Mouse (Mus musculus) layer of hippocampus, postnatal 36 days (tissue): ENCODE measurements at regions not wholly inside any gene's neighbourhood (a gene's known extent, or its start where the extent isn't known, plus 50 kb on each side); places are given as distances from the start of the nearest gene placed in this dataset.

ENCODE experiments used
- DNase-seq, 2 experiments: peaks; one replicate each; pipeline ENCODE4 v3.0.0; 2022

DNA sequence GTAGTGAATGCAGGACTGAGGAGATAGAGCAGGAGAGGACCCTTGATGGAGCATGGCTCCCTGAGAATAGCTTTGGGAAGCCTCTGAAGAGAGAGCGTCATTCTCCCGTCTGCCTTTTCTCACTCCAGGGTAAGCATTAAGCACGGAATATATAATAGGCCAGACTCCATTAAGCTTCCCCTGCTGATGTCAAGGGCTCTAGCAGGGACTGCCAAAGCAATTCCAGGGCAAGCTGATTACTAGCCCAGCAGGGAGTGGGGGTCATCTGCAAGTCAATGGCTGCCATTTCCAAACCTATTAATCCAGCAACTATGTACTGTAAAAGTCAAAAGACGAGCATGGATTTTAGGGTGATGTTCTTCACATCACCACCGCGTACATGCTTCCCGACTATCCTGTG, 111.2 kb upstream of the Arl4c start:
- no peak for DNase-seq

DNA sequence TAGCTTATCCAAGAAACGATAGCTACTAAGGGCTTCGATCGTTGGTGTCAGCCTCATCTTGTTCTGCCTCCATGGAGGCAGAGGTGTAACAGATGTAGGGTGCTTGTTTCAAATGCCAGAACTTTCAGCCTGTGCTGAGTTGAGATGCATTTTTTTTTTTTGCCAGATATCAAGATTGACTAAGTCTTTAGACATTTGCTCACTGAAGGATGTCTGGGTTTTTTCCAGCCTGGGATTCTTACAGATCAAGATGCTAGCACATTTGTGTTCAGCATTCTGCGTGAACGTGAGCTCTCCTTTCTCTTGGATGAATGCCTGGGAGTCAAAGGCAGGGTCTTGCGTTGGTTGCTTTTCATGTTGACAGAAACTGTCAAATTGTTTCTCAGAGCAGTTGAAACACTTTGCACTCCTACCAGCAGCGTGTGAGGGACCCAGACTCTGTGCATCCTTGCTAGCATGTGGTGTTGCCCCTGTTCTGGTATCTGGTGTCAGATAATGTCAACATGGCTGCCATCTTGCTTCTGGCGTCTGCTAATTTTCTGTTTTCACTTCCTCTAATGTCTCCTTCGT, 114.4 kb upstream of the Arl4c start:
- DNase-seq, result no peak

DNA sequence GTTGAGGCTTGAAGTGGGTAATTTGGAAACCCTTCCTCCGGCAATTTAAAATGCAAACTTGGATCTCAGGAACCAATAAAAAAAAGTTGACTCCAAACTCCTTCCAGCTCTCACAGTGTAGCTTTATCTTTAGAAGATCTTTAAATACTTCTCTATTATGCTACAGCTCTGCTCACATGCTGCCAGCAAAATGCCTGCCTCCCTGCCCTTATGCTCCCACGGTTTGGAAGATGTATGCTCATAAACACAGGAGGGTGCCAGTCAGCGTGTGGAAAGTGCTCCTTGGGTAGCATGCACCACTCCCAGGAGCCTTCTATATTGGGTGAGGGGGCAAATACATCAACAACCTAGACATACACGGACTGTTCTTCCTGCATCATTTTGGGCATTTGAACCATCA, 123.2 kb upstream of the Arl4c start:
- DNase-seq, result no peak

DNA sequence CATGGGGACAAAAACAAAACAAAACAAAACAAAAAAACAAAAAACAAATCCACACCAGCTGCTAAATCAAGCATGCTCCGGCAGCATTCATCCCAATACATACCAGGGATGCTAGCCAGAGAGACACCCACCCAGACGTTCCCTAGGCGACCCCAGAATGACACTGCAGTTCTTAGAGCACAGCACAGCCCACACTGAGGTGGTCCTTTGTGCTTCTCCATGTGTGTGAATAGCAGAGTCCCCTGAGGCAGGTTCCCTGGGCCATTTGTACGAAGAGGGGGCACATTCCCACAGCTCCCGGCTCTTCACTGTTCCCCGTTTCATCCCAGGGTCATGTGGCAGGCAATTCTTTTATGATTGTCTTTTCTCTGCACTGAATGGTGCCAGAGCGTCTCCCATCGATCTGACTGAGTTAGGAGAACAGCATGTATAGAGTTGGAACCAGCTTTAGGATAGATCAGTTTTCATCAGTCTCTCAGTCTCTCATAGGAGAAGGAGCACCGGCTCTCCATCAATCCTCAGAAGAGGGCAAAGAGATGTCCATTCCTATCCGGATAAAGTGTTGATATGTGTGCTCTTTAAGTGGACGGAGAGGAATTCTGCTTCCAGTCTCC, 136.7 kb upstream of the Arl4c start:
- DNase-seq, result no peak

DNA sequence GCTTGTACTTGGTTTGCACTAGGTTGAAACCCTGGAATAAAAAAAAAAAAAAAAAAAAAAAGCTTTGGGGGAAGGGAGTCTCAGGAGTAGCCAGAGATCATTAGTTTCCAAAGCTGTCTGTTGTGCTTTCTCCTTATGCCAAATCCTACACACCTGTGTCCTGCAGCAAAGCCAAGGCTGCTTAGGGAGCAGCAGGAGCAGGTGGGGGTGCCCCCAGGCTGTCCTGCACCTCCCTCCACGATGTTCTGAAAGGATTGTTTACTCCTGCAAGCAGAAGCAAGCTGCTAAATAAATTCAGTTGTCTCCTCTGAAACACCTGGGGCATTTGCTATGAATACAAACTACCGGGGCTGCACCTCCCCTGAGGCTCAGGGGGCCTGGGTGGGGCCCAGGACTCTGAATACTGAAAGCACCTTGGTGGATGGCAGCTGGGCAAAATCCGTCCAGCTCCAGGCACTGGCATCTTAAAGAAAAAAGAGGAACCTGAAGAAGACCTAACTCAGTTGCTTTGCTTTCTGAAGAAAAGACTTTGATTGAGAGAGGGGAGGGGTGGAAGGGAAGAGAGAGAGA, 137.5 kb upstream of the Arl4c start:
- no peak for DNase-seq

DNA sequence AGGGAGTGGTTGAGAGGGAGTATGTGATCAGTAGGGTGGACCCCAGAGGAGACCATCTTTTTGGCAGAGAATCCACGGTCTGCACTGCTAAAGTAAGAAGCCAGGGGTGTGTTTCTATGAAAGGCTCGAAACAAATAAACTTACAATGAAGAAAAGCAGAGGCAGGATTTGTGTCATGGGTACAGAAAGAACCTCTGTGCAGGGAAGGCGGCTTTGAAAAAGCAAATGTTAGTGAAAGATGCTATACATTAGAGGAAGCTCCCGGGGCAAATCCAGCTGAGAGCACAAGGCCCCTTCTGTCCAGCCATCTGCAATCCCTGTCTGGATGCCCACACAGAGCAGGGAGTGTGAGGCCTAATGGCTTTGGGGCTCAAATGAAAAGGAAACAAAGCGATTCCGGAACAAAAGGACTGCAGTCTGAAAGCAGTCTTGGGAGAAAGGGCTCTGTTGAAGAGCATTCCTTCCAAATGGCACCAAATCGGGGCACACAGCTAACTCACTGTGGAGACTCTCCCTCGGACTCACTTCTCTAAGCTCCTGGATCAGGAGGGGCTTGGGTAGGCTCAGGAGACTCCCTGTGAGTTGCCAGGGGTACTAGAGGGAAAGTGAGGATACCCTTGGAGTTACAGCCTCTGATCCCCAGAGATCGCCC, 138.1 kb upstream of the Arl4c start:
- peak; percentile 15 to 27 for DNase-seq

DNA sequence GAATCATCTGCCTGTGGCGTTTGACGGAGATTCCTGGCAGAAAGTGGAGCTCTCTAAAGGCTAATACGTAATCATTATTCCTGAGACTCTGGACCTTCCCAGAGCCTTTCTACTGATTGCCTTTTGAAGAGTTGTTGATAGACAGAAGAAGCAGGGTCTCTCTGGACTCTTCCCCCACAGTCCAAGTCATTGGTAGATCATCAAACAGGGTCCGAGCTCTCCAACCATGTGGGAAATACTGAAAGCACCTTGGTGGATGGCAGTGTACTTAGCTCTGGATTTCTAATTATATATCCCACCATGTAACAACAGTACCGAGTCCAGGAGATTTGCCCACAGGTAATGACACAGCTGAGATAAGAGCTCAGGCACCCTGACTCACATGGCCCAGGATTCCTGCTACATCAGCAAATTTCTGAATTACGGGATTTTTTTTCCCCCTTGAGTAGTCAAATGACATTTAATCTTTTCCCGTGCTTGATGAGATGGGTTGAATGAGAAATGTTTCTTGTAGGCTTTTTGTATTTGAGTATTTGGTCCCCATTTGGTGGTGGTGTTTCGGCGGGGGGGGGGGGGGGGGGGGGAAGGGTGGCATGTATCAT, 139.1 kb upstream of the Arl4c start:
- DNase-seq, result no peak

DNA sequence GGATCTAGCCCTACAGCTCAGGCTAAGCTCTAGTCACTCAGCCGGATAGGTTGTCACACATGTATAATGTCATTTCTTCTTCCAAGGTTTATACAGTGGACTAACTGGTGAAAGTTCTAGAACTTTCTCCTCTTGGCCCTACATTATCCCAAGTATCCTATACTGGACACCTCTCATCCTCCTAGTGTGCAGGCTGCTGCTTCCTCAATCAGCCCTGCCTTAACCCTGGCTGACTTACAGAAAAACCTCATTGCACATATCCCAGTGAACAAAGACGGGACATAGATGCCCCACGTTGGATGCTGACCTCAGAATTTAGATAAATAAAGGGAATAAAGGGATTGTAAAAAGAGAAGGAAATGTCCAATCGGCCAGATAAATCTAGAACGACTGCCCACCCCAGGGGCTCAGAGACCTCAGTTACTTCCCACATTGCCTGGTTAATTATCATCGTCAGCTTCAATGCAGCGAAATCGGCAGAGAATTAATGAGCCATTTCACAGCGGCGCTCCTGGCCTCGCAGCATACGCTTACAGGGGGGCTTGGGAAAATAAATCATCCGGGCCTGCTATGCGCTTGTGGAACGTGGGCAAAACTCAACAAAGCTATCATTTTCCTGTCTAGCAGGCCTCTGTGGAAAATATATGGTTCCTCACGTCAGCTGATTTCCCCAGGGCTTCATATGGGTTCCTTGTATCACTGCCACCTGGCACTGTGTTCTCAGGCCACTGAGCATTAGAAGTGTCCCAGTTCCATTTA, 145.5 kb upstream of the Arl4c start:
- no peak for DNase-seq

DNA sequence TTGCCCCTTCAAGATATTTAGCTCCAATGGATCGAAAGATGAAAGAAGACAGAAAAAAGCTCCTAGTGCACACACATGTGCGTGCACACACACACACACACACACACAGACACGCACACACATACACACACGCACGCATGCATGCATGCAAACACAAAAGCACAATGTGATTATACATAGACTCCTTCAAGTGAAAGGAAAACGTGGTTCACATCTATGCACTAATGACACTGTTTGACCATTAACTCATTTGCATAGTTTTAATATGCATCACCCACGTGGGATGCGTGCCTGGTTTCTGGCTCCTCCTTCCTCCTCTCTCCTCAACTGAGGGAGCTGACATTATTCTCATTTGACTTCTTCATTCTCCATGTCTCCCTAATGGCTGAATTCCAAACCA, 146.2 kb upstream of the Arl4c start:
- DNase-seq, result no peak

DNA sequence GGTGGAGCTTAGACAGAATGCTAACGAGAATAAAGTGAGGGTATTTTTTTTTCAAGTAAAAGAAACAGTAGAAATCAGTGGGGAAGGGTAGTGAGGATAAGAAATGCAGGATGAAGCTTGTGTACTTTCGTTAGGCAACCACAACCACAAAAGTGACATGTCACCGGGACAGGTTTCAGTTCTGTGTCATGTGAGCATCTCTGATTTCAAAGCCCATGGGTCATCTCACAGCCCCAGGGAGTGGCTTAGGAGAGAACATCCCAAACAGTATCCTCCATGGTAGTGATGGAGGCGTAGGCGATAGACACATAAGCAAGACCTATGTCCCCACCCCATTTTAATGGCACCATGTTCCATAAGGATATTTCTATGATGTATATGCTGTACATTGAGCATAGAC, 147.4 kb upstream of the Arl4c start:
- no peak for DNase-seq

DNA sequence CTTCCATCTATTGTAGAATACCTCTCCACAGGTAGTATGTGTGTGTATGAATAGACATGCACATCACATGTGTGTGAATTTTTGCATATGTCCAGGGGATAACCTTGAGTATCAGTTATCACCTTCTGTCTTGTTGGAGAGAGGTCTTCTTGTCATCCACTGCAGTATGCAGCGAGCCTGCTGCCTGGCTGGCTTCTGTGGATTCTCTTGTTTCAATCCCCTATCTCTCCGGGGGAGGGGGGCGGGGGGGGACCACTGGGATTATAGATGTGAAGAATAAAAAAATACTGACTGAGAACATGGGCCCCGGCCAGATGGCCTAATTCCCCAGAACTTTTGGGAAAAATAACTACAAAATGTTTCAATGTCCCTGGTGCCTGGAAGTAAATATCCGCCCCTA, 149.9 kb upstream of the Arl4c start:
- no peak for DNase-seq

DNA sequence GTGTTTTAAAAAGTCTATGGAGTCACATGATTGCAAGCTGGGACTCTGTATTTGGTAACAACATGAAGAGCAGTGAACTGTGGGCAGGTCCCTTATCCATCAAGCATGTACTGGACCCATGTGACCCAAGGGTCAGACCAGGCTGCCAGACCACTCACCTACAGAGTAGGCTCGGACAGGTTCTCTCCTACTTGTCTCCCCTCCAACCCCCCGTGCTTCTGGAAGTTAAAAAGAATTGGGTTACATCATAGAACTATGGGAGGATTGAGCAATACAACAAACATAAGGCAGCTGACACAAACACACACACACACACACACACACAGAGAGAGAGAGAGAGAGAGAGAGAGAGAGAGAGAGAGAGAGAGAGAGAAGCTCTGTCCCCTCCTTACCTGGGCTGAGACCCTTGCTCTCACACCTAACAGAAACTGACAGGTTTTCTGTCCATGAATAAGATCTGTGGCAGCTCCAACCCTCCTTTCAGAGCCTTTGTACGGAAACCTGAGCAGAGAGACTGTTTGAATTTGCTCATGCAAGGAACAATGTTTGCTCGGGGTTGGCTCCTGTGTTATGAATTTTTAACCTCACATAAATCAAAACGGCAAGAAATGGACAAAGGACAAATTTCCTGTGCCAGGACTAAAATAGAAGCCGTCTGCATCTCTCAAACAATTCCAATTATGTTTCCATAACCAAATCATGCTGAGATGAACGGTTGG, 159.0 kb upstream of the Arl4c start:
- no peak for DNase-seq

DNA sequence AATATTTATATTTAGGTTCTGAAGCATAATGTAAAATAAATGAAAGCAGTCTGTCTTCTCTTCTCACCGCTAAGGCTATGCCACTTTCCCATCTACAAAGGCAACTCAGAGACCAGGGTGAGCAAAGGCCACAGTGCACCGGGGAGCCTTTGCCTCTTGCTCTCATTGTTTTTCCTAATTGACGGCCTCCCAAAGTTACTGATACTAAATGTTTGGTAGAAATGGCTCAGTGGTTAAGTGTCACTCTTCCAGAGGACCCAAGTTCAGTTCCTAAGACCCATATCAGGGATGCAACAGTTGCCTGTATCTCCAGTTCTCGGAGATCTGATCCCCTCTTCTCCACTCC, 159.5 kb upstream of the Arl4c start:
- no peak for DNase-seq

DNA sequence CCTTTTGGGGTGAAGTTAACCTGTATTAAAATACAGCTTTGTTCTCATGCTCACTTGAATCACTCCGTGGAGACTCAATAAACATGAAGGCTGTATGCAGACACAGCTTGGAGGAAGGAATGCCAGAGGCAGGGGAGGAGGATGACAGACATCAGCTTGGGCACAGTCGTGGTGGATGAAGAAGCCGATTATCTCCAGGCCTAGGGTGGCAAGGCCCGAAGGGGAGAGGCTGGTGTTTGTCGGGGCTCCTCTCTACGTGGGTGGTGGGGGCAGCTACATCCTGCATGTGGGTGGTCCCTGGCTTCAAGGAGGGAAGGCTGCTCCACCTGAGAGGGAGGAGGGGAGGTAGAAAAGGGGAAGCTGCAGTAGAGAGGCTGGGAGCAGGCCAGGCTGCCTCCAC, 163.4 kb upstream of the Arl4c start:
- no peak for DNase-seq

DNA sequence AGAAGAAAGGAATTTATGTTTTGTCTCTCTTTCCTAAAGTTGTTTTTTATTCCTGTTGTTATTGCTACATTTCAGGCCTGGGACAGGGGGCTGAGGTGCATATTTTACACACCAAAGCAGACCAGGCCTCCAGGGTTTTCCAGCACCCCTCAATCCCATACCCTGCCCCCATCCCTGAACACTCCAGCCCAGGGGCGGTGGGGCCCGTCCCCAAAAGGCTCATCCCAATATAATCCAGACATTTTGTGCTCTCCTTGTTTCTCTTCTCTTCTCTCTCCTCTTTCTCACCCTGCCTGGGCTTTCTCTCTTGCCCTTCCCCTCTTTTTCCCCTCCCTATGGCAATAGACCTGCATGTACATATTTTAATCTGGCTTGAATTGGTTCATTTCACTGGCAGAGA, 164.6 kb upstream of the Arl4c start:
- no peak for DNase-seq

DNA sequence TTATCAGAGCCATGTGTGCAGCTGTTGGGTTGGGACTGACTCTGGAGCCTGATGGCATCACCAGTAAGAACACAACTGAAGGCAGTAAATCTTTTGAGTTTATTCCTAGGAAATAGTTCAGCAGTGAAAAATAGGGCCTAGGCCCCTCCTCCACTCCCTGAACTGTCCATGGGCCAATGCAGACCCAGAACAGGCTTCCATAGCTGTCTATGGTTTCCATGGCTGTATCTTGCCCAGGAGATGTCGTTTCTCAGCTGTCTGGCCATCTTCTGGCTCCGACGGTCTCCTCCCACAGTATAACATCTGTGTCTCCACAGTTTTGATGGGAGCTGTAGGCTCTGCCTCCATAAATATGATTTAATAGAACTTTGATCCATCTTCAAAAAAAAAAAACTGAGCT, 165.1 kb upstream of the Arl4c start:
- DNase-seq, result no peak

DNA sequence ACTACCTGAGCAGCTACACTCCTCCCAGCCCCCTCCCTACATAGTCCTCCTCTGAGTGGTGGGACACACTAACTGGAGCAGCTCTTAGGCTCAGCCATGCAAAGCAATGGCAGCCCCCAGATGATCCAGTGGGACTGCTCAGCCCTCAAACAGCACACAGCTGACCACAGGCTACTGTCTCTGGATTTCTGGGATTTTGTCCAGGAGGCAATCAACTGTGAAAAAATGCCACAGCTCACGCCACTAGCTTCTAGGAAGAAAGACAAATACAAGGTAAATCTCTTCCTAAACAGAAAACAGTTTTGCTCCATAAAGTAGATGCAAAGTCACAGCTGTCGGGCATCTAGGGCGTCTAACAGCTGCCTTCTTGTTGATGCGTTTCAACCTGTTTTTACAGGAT, 167.9 kb upstream of the Arl4c start:
- DNase-seq, result no peak

DNA sequence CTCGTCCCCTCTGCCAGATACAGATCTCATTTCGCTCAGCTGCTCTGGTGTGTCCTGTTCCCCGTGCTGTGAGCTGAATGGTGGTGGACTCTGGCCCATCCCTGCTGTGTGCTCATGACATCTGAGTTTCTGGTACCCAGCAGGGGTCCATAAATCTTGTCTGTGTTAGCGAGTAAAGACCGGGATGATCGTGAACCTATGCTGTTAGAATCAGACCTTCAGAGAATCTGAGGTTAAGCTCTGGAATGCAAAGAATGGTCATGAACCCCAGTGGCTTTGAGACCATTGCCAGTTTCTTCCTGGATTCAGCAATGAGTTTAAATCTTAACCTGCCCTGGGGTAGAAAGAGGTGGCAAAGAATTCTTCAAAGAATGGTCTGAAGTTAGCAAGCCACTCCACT, 173.3 kb upstream of the Arl4c start:
- no peak for DNase-seq

DNA sequence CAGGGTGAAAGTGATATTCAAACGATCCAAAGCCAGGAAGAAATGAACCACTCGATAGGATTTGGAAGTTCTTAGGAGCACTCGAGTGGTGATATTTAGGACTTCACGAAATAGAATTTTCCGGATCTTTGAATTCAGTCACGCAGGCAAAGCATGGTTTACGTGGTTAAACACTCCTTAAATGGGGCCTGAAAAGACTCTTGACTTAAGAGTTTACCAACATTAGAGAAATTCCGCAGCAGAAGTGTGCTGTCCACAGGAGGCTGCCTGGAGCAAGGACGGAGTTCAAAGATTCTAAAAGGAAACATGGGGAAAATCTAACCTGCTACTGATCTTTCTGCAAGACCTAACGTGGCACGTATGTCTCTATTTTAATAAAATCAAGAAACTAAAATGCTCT, 175.4 kb upstream of the Arl4c start:
- no peak for DNase-seq

DNA sequence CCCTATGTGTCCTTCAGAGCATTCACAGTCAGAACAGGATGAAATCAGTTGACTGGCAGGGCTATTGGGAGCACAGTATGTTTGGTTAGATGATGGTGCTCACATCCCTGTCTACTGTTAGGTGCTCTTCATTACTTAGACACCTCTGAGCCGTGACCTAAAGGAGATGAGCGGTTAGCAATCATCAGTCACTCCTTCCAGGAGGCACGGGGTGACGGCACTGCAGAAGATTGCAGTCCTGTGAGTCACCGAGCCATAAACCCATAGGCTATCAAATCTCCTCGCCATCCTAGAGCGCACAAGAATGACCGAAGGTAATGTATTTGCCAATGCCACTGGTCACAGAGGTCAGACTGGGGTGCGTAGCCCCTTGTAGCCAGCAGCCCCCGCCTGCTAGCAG, 176.8 kb upstream of the Arl4c start:
- DNase-seq, result no peak

DNA sequence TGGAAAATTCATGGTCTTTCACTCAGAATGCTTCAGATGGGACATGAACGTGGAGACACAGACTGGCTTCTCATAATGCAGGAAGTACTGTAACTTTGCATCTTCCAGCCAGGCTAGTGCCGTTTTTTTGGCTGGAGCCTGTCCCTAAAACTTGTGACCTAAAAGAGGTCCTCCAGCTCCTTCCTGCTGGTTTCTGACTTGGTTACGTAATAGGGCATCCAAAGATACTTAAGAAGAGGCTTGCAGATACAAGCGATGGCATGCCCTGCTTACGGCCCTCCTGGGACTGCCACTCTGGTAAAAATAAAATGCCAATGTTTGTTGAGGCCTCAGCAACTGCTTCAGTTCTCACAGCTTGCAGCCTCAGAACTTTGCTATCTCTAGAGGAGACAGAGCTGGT, 177.3 kb upstream of the Arl4c start:
- no peak for DNase-seq

DNA sequence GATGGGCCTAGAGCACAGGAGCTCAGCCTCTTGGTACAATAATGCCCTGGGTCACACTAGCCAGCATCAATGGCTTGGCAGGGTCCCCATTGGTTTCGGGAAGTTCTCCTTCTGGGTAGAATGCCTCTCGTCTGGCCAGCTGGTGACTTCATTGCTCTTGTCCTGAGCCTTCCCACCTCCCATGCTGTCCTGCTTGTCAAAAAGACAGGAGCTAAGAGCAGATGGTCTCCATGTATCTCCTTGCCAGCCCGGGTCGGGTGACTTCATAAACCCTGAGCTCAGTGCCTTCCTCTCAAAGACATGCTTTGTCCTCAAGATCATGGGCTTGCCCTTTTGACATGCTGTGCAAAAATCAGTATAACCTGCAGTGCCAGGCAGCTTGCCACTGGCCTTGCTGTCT, 179.2 kb upstream of the Sh3bp4 start:
- DNase-seq, result no peak

DNA sequence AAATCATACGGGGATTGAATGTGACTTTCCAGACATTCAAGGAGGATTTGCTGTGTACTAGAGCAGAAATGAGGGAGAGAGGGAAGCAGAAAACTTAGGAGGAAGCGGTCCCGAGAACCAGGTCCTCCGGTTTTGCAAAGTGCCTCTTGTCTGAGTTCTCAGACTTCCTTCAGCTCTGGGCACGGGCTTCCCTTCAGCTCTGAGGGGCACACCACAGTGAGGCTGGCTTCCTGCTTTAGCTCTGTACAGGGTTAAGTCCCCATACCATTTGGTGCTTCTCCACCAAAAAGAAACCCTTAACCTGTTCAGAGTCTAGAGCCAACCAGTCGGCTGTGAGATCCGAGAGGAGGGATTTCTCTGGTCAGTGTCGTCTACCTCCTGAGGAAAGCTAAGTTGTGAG, 167.8 kb upstream of the Sh3bp4 start:
- DNase-seq, result no peak
